Mouse (Mus musculus) lung, embryonic 16.5 days (tissue): ENCODE measurements at regions not wholly inside any gene's neighbourhood (a gene's known extent, or its start where the extent isn't known, plus 50 kb on each side); places are given as distances from the start of the nearest gene placed in this dataset.

ENCODE experiments used
- ATAC-seq: fragments of 200-750 bp; cut with Nextera tagmentation; 2 replicates; pipeline ENCODE4 v1.8.0; 2017; ENCODE audit warnings: low read depth, mild to moderate bottlenecking, moderate library complexity
- H3K27ac ChIP-seq: fragments of 300-500 bp; sonication (generic); 2 replicates; pipeline ENCODE4 v1.5.1; 2014; ENCODE audit warnings: mild to moderate bottlenecking, control low read depth, low read length
- H3K27me3 ChIP-seq: fragments of 300-500 bp; sonication (generic); 2 replicates; pipeline ENCODE4 v1.6.1; 2014; ENCODE audit warnings: low read depth, low read length, mixed read lengths; ENCODE audit not compliant: control insufficient read depth, insufficient read depth
- H3K36me3 ChIP-seq: fragments of 300-500 bp; sonication (generic); 2 replicates; pipeline ENCODE4 v1.6.1; 2014; ENCODE audit warnings: low read length; ENCODE audit not compliant: control insufficient read depth, insufficient read depth
- H3K4me1 ChIP-seq: fragments of 300-500 bp; sonication (generic); replicated peaks from 2 replicates; pipeline ENCODE4 v1.6.1; 2014; ENCODE audit warnings: low read length, mixed read lengths; ENCODE audit not compliant: control insufficient read depth, insufficient read depth
- H3K4me2 ChIP-seq: fragments of 300-500 bp; sonication (generic); 2 replicates; pipeline ENCODE4 v1.6.1; 2014; ENCODE audit warnings: low read depth, low read length, control low read depth
- H3K4me3 ChIP-seq: fragments of 300-500 bp; sonication (generic); 2 replicates; pipeline ENCODE4 v1.5.1; 2014; ENCODE audit warnings: mild to moderate bottlenecking, low read length, control low read depth
- H3K9ac ChIP-seq: fragments of 300-500 bp; sonication (generic); 2 replicates; pipeline ENCODE4 v1.6.1; 2014; ENCODE audit warnings: low read length, control low read depth
- H3K9me3 ChIP-seq: fragments of 300-500 bp; sonication (generic); 2 replicates; pipeline ENCODE4 v1.6.1; 2016; ENCODE audit warnings: low read length; ENCODE audit not compliant: control insufficient read depth
- whole genome bisulfite sequencing: fragments of 180-500 bp; shearing (Covaris S2); extraction: QIAGEN DNeasy Blood & Tissue Kit; methylation state at CpG from one replicate; pipeline ENCODE4 v1.1.7; 2014; 5-methylcytosine and 5-hydroxymethylcytosine counted together

DNA sequence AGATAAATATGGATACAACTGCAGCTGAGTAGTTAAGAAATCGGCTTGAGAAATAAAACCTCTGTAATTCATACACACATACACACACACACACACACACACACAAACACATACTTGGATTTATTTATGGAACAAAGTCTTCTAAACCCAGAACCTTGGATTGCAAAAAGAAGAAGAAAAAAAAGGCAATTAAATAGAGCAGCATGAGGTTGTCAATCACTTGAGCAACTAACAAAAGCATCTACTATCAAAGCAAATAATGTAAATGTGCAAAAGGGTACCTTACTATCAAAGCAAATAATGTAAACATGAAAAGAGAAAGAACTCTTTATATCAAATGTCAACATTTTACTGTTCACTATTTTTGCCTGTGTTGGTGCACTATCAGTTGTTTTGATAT lies 826.1 kb upstream of the Nr2f1 start:
- 52% methylated on average over 1 of the region's 1 CpGs for WGBS
- Histone ChIP-seq H3K4me1 (no peaks in the 10 kb centered on the region), H3K9ac (no peak overlapping the region), H3K9me3 (no peaks in the 10 kb centered on the region), H3K27me3 (no peaks in the 10 kb centered on the region), H3K4me2 (no peak overlapping the region), H3K27ac (no peak overlapping the region), H3K4me3 (no peak overlapping the region), H3K36me3 (no peaks in the 10 kb centered on the region)
- ATAC-seq, result no peak

GRCm38 (mm10) chr13:79018051-79018450 lies 818.5 kb upstream of the Nr2f1 start:
- H3K9me3 ChIP-seq, result no peaks in the 10 kb centered on the region
- no peaks in the 10 kb centered on the region for H3K36me3 ChIP-seq
- 78% methylated on average over 2 of the region's 2 CpGs for WGBS
- H3K4me3 ChIP-seq, result no peak overlapping the region
- no peaks in the 10 kb centered on the region for H3K4me1 ChIP-seq
- no peak for ATAC-seq
- H3K9ac ChIP-seq, result no peak overlapping the region
- no peak overlapping the region for H3K27ac ChIP-seq
- no peak overlapping the region for H3K4me2 ChIP-seq
- no peaks in the 10 kb centered on the region for H3K27me3 ChIP-seq

- Histone ChIP-seq H3K36me3 (no peaks in the 10 kb centered on the region), H3K4me1 (no peaks in the 10 kb centered on the region), H3K27me3 (no peaks in the 10 kb centered on the region), H3K4me2 (no peak overlapping the region), H3K9ac (no peak overlapping the region), H3K9me3 (no peaks in the 10 kb centered on the region), H3K4me3 (no peak overlapping the region), H3K27ac (no peak overlapping the region)
- ATAC-seq, result no peak
- 50% methylated on average over 1 of the region's 1 CpGs for WGBS
Observed at GRCm38 (mm10) chr13:79003313-79003712, 803.8 kb upstream of the Nr2f1 start.

DNA sequence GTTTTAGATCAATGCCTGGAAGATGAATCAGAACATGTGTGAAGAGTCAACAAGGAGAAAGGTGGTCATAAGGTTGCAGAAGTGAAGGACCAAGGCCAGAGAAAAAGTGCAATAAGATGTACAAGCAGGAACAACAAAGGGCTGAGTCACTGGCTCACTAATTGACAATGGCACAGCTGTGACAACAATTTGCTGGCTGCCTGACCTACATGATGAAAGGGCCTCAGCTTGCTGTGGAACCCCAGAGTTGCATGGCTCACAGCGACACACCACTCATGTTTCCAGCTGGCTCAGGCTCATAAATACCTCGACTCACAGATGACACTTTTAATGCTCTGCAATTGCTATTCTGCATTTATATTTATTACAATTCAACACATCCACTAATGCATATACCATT lies 799.3 kb upstream of the Nr2f1 start:
- 50% methylated on average over 2 of the region's 2 CpGs for WGBS
- no peak for ATAC-seq
- Histone ChIP-seq H3K27ac (no peak overlapping the region), H3K9me3 (no peaks in the 10 kb centered on the region), H3K4me1 (no peaks in the 10 kb centered on the region), H3K27me3 (no peaks in the 10 kb centered on the region), H3K4me2 (no peak overlapping the region), H3K36me3 (no peaks in the 10 kb centered on the region), H3K9ac (no peak overlapping the region), H3K4me3 (no peak overlapping the region)

- Histone ChIP-seq H3K27me3 (no peaks in the 10 kb centered on the region), H3K4me3 (no peak overlapping the region), H3K4me1 (no peaks in the 10 kb centered on the region), H3K36me3 (no peaks in the 10 kb centered on the region), H3K27ac (no peak overlapping the region), H3K9me3 (no peaks in the 10 kb centered on the region), H3K4me2 (no peak overlapping the region), H3K9ac (no peak overlapping the region)
- WGBS, result 83% methylated on average over 3 of the region's 3 CpGs
- ATAC-seq, result no peak
Observed at GRCm38 (mm10) chr13:78992326-78992725, 792.8 kb upstream of the Nr2f1 start.

- Histone ChIP-seq H3K4me2 (no peak overlapping the region), H3K27me3 (no peaks in the 10 kb centered on the region), H3K27ac (no peak overlapping the region), H3K4me3 (no peak overlapping the region), H3K4me1 (no peaks in the 10 kb centered on the region), H3K9ac (no peak overlapping the region), H3K36me3 (no peaks in the 10 kb centered on the region), H3K9me3 (no peaks in the 10 kb centered on the region)
- 25% methylated on average over 3 of the region's 3 CpGs for WGBS
- ATAC-seq, result no peak
Observed at GRCm38 (mm10) chr13:78985921-78986320, 786.4 kb upstream of the Nr2f1 start.

DNA sequence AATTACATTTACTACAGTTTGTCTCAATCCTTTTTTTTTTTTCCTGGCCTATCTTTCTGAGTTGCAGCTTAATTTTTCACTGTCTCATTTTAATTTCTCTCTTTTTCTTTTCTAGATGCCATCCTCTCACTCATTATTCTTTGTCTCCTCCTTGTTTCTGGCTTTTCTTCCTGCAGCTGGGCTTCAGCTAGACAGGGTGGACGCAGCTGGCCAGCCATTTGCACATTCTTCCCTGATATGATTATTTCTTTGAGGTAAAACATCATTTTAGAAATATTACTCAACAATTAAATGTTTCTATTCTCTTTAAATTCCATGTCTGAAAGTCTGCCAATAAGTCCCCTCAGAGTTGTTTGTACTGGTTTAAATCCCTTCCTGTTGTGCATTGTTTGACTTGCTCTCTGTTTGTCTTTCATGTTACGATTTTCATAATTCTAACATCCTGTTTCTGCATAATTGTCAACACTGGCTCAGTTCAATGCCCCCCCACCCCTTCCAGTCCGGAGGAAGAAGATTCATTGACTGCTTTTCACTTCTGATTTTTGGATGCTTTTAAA lies 777.7 kb upstream of the Nr2f1 start:
- WGBS, result 25% methylated on average over 3 of the region's 3 CpGs
- peak; percentile 75 for ATAC-seq

GRCm38 (mm10) chr13:78938351-78938741 lies 738.8 kb upstream of the Nr2f1 start:
- ATAC-seq, result no peak
- Histone ChIP-seq H3K9me3 (no peaks in the 10 kb centered on the region), H3K27ac (no peak overlapping the region), H3K27me3 (no peaks in the 10 kb centered on the region), H3K4me3 (no peak overlapping the region), H3K4me1 (no peaks in the 10 kb centered on the region), H3K9ac (no peak overlapping the region), H3K36me3 (no peaks in the 10 kb centered on the region), H3K4me2 (no peak overlapping the region)
- 59% methylated on average over 5 of the region's 5 CpGs for WGBS

More for the DNA sequence above, 777.7 kb upstream of the Nr2f1 start:
- Histone ChIP-seq H3K9me3 (no peaks in the 10 kb centered on the region), H3K36me3 (no peaks in the 10 kb centered on the region), H3K4me3 (no peak overlapping the region), H3K27ac (no peak overlapping the region), H3K4me2 (no peak overlapping the region), H3K27me3 (no peaks in the 10 kb centered on the region), H3K9ac (no peak overlapping the region), H3K4me1 (no peaks in the 10 kb centered on the region)

GRCm38 (mm10) chr13:78937389-78938350 lies 738.1 kb upstream of the Nr2f1 start:
- Histone ChIP-seq H3K4me1 (no peaks in the 10 kb centered on the region), H3K36me3 (no peaks in the 10 kb centered on the region), H3K9ac (no peak overlapping the region), H3K4me2 (no peak overlapping the region), H3K27ac (no peak overlapping the region), H3K4me3 (no peak overlapping the region), H3K27me3 (no peaks in the 10 kb centered on the region), H3K9me3 (no peaks in the 10 kb centered on the region)
- 70% methylated on average over 7 of the region's 7 CpGs for WGBS
- ATAC-seq, result no peak
